Mouse (Mus musculus) cerebellum, adult 2 months (tissue): ENCODE results near the gene Birc5. TPM values are rescaled to one million over a fixed set of nuclear protein-coding genes. Genes with fewer than 3 reads are reported as not detected.

Source experiments
- DNase-seq, 2 experiments: peaks; one replicate each; pipeline ENCODE4 v3.0.0; 2021
- H3K27ac ChIP-seq: fragments of 200-500 bp; 2 replicates; pipeline ENCODE4 v1.5.1; 2012; ENCODE audit warnings: low read length, control low read depth, inconsistent platforms; ENCODE audit not compliant: insufficient read depth
- H3K27me3 ChIP-seq: fragments of 200-500 bp; 2 replicates; pipeline ENCODE4 v1.6.1; 2012; ENCODE audit warnings: inconsistent platforms, mild to moderate bottlenecking, low read length, moderate library complexity; ENCODE audit not compliant: control insufficient read depth, insufficient read depth
- H3K4me1 ChIP-seq: fragments of 200-500 bp; 2 replicates; pipeline ENCODE4 v1.6.1; 2011; ENCODE audit warnings: low read length; ENCODE audit not compliant: control insufficient read depth, insufficient read depth
- H3K4me3 ChIP-seq: fragments of 200-500 bp; replicated peaks from 2 replicates; pipeline ENCODE3; 2011; ENCODE audit warnings: mild to moderate bottlenecking, low read depth, low read length, control low read depth; ENCODE audit not compliant: insufficient read depth
- CTCF ChIP-seq: fragments of 200-500 bp; IDR thresholded peaks from 2 replicates; pipeline ENCODE4 v1.5.1; 2011; ENCODE audit warnings: low read depth, mild to moderate bottlenecking, control low read depth, low read length, moderate library complexity, borderline replicate concordance; ENCODE audit not compliant: insufficient read depth
- POLR2A ChIP-seq: fragments of 200-500 bp; IDR thresholded peaks from 2 replicates; pipeline ENCODE4 v1.6.1; 2011; ENCODE audit warnings: low read length, control low read depth, borderline replicate concordance; ENCODE audit not compliant: insufficient read depth
- whole genome bisulfite sequencing: fragments of 180-500 bp; shearing (Covaris S2); methylation state at CpG from one replicate; pipeline ENCODE4 v1.1.7; 2018; 5-methylcytosine and 5-hydroxymethylcytosine counted together
- polyA plus RNA-seq: library from polyadenylated mRNA; depleted of rRNA; stranded (reverse); fragments of >200 nt; gene quantifications from 2 replicates; pipeline ENCODE4 v1.2.3, GENCODE M21; 2012

Birc5 gene
- polyA plus RNA-seq, 1 experiment: 1.2 TPM

DNA sequence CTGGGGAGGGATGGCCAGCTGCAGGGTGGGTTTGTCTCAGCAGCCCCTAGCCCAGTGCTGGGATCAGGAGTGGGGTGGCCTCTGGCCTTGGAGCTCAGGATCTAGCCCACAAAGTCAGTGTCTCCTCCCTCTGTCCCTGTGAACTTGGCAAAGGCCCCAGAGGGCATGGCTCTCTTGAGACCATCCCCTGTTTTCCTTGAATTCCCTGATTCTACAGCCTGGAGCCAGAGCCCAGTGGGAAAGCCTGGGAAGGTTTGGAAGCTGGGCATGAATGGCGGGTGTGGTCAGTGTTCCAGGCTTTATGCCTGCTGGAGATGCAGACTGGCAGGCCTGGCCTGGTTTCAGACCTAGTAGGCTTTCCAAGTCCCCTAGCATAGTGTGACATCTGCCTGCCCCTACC lies 33.2 kb downstream of the Birc5 start:
- 63% methylated on average over 1 of the region's 1 CpGs for WGBS
- DNase-seq: no peak
- Histone ChIP-seq H3K27me3 (no peaks in the 10 kb centered on the region), H3K4me3 (no peak overlapping the region), H3K4me1 (peaks cover 39% of the 10 kb centered on the region), H3K27ac (no peak overlapping the region)
- TF ChIP-seq POLR2A (no peak), CTCF (no peak)

GRCm38 (mm10) chr11:117886000-117886399 lies 36.9 kb downstream of the Birc5 start:
- no peak overlapping the region for H3K4me3 ChIP-seq
- peaks cover 18% of the 10 kb centered on the region for H3K4me1 ChIP-seq
- TF ChIP-seq CTCF: no peak
- no peak for TF ChIP-seq POLR2A
- 70% methylated on average over 5 of the region's 5 CpGs for whole genome bisulfite sequencing
- H3K27me3 ChIP-seq: 0 out of 2 replicates have a peak, but pooled peaks cover 1% of the 10 kb centered on the region
- H3K27ac ChIP-seq: no peak overlapping the region
- DNase-seq: no peak

DNA sequence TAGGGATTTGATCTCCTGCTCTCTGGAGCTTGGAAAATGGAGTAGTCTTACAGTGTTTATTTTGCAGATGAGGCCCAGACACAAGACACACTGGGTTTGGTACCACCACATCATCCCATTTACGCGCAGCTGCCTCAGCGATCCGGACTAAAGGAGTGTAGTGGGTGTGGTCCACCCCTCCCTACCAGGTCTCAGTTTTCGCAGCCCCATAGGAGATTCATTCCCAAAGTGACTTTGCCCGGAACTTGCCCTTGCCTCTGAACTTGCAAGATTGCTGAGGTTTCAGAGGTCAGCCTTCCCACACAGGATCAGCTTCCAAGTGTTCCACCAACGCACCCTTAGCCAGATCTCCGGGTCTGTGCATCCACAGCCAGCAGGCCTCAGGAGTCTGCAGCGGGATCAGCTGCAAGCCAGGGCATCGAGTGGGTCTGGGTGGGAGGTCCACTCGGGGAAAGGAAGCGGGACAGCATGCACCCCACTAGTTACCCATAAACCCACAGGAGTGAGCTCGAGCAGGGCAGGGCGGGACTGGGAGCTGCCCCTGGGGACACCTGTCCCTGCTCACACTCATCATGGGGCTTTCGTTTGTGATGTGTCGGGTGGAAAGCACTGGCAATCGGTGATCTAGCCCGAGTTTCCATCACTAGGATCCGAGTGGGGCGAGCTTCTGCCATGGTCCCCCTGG lies 39.3 kb downstream of the Birc5 start:
- DNase-seq: no peak
- TF ChIP-seq POLR2A (no peak), CTCF (no peak)
- no peak overlapping the region for H3K4me3 ChIP-seq

GRCm38 (mm10) chr11:117888853-117889822 lies 40.1 kb downstream of the Birc5 start:
- 30% methylated on average over 33 of the region's 33 CpGs for WGBS
- Histone ChIP-seq H3K4me3 (no peak overlapping the region), H3K27me3 (0 out of 2 replicates have a peak, but pooled peaks cover 1% of the 10 kb centered on the region), H3K4me1 (0 out of 2 replicates have a peak, but pooled peaks cover 3% of the 10 kb centered on the region), H3K27ac (no peak overlapping the region)
- TF ChIP-seq CTCF (no peak), POLR2A (no peak)
- DNase-seq: no peak

More for the DNA sequence above, 39.3 kb downstream of the Birc5 start:
- Histone ChIP-seq H3K27me3 (0 out of 2 replicates have a peak, but pooled peaks cover 1% of the 10 kb centered on the region), H3K4me1 (0 out of 2 replicates have a peak, but pooled peaks cover 3% of the 10 kb centered on the region), H3K27ac (no peak overlapping the region)
- 67% methylated on average over 20 of the region's 20 CpGs for WGBS

DNA sequence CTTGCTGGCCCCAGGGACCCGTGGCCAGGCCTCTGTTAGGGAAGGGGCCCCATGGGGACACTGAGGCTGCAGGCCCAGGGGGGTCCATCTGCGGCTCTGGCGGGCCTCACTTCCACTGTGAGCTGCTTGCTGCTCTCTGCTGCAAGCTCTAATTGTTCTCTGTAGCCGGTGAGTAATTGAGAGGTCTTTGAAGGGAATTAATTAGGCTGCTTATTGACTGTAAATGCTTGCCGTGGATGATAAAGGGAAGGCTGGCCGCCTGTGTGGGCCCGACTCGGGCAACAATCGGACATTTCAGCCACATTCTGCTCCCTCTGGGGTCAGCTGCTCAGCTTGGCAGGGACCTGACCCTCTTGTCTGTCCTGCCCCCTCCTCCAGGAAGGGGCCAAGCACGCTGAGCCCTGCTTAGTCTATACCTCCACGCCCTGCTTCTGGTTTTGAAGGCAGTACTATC lies 40.9 kb downstream of the Birc5 start:
- Histone ChIP-seq H3K27ac (no peak overlapping the region), H3K4me3 (no peak overlapping the region), H3K27me3 (0 out of 2 replicates have a peak, but pooled peaks cover 1% of the 10 kb centered on the region), H3K4me1 (0 out of 2 replicates have a peak, but pooled peaks cover 3% of the 10 kb centered on the region)
- DNase-seq: no peak
- WGBS: 51% methylated on average over 11 of the region's 11 CpGs
- TF ChIP-seq POLR2A (no peak), CTCF (no peak)

GRCm38 (mm10) chr11:117890519-117891282 lies 41.6 kb downstream of the Birc5 start:
- Histone ChIP-seq H3K27ac (no peak overlapping the region), H3K4me3 (no peak overlapping the region), H3K4me1 (0 out of 2 replicates have a peak, but pooled peaks cover 3% of the 10 kb centered on the region), H3K27me3 (0 out of 2 replicates have a peak, but pooled peaks cover 1% of the 10 kb centered on the region)
- WGBS: 48% methylated on average over 13 of the region's 13 CpGs
- TF ChIP-seq POLR2A (no peak), CTCF (peak; percentile 14; the same call in 1 of the 2 replicates)
- DNase-seq: no peak
